Mouse (Mus musculus) layer of hippocampus, postnatal 25 days (tissue): ENCODE measurements around the gene Acta1. TPM values are rescaled to one million over a fixed set of nuclear protein-coding genes. Genes with fewer than 3 reads are reported as not detected.
A peak's percentile ranks its signal among the peaks of the same experiment; 100 is the strongest.

ENCODE experiments used
- DNase-seq, 2 experiments: peaks; one replicate each; pipeline ENCODE4 v3.0.0; 2022; ENCODE audit warnings: mixed read lengths in 2 of 2, low spot score in 1 of 2; ENCODE audit errors: extremely low spot score in 1 of 2
- total RNA-seq, 2 experiments: library from RNA; stranded (reverse); gene quantifications; 2 replicates each; pipeline ENCODE4 v1.2.3; 2021

Acta1 gene
- total RNA-seq, 2 experiments from 2014 or later = 7.4 to 9.0 TPM

DNA sequence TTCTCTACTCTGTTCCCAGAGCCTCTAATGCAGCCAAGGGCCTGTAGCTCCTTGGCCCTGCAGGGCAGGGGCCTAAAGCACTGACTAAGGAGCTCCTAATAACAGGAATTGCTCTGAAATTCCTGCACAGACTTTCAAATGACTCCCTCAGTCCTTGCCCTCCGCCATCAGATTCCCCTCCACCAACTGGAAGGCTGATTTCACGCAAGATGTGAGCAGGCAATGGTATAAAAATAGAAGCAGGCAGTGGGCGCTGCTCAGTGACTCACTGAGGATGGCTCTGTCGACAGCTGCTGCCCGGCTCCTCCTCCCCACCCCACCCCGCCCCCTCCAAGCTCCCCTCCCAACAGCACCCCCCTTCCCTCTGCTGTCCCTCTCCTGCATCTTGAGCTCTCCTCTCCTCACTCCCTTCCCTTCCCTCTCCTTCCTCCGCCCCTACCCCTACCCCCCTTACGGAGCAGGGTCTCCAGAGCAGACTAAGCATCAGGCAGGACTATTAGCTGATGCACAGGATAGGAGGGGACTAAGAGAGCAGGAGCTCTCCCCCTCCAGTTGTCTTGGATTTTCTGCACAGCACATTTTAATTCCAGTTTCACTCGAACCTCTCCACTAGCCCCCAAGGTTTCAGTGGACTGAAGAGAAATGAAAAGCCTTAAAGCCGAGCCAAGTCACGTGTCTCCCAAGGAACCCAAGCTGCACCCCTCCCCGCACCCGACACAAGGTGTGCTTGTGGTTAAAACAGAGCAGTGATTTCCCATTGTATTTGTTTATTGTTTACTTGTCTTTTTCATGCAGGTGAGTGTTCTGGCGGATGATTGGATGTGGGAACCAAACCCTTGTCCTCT, 9.6 kb downstream of the Acta1 start:
- peak in 1 of 2 experiments; percentile 52 for DNase-seq

DNA sequence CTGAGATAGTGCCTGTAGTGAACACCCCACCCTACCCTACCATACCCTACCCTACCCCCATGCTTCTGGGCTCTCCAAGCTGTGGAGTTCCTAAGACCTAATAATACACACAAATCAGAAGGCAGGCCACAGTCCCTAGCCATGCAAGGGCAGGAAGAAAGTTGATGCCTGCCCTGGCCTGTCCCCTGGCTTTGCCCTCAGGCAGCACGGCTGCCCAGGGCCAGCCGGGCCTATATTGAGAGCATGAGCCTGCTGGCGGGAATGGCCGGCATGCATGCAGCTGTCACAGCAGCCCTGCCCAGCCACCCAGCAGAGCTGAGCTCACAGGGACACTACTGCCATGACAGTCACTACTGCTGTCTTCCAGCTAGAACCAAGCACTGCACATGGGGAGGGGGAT, 11.5 kb downstream of the Acta1 start:
- no peak for DNase-seq

DNA sequence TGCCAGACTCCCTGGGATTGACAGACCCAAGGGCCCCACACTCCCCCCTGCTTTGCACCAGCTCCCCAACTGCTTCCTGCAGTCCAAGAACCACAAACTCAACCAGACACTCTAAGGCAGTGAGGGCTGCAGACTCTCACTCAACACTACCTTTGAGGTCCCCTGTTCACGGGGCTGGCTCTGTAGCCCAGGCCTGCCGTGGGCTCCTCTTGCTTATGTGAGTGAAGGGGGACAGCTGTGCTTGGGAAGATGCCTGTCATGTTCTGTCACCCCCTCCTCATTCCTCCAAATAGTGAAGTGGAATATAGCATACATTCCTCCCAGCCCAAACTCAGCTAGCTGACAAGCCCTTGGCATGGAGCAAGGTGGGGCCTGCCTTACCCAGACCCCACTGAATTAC, 12.1 kb downstream of the Acta1 start:
- no peak for DNase-seq

DNA sequence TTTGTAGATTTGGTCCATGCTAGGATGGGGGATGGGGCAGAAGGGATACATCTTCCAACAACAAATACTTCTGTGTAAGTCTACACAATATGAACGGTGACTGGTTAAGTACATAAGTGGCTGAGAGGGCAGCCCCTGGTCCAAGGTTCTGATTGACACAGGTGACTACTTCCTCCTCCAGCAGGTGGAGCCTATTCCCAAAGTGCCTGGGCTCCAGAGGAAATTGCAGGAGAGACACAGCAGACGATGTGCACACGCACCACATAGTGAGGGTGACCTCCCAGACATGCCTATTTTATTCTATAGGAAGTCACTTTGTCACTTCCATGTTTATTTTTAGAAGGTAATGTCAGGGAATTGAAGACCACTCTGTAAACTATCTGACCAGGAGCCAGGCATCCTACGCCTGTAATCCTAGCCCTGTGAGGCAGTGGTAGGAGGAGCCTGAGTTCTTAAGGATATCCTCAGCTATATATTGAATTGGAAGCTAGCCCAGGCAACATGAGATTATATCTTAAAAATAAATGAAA, 13.7 kb downstream of the Acta1 start:
- DNase-seq = no peak

DNA sequence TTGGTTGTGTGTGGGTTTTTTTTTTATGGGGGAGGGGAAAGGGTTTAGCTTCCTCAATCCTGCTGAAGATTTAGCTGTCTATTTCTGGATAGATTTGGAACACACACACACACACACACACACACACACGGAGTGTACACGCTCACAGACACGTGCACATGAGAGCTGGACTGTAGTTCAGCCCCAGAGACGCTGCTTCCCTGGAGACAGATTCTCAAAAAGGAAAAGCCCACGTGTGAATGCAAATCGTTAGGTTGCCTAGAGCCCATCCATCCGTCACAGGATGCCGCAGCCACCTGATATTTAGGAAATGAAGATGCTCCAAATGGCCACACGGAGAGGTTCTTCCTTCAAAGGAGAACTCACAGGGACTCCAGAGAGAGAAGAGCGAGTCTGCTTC, 14.3 kb downstream of the Acta1 start:
- no peak for DNase-seq

DNA sequence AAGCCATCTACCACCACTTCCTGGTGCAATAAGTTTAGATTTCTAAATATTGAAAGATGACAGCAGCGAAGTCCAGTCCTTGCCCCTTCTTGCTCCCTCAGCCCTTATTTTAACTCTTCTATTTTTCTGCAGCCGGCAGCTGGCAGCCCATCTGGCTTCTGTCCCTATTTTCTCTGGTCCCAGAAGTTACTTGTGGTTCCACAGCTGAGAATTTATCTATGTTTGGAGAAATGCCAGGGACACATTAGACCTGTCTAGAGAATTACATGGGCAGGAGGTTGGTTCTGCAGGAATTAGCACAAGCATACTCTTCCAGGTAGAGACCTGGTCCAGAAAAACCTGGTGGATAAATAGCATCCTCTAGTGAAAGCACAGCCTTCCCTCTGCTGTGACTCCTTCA, 16.7 kb downstream of the Acta1 start:
- no peak for DNase-seq

DNA sequence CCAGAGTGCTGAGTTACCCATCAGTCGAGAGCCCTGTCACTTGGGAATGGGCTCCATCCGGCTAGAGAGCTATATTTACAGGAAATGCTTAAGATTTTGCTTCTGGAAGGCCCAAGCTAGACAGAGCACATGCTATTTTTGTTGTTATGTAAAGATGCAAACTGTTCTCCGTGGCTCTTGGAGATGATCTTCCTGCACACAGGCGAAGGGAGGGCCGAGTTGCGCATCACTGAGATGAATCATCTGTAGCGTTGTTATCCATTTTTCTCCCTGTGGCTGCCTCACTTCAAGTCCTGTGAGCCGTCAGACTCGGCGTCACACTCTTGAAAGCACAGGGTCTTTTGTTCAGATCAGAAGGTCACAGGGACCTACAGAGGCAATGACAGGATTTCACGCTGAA, 20.2 kb downstream of the Acta1 start:
- no peak for DNase-seq

DNA sequence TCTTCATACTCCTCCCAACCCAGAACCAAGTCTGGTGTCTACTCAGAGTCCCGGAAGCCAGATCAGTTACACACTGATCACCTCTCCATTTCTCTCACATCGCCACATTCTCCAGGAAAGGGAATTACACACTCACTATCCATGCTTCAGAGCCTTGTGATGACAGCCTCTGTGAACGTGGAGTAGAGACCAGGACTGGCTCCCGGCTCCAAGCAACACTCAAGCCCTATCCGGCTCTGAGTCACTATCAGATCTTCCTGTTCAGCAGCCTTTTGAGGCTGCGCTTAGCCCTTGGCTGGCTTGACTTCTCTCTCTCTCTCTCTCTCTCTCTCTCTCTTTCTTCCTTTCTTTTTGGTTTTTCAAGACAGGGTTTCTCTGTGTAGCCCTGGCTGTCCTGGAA, 21.2 kb downstream of the Acta1 start:
- no peak for DNase-seq

DNA sequence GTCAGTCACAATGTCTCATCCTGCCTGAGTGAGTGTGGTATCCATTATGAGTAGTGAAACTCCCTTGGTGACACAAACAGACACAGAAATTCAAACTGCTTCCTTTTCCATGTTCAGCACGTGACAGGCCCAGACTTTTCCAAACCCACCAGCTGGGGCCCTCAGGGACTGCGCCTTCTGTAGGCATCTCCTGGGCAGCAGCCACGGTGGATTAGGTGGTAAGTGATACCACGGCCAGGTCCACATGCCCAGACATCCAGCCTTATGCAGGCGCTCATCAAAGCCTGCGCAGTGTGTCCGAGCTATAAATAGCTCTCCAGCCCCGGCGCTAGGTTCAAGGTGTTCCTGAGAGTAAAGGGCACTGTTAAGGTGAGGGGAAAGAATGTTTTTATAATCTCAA, 22.5 kb downstream of the Acta1 start:
- DNase-seq = no peak

DNA sequence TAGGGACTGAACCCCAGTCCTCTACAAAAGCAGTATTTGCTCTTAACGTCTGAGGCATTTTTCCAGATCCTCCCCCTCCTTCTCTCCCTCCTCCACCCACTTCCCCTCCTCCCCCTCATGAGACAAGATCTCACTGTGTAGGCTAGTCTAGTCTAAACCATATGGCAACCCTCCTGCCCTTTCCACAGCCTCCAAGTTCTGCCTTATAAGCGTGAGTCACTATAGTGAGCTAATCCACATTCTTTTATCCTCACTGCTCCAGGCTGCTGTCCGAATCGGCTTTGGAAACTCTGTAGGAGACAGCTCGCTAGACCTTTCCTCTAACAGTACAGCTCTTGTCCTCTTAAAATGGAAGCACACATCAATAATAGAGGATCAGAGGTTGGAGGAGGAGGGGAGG, 27.6 kb downstream of the Acta1 start:
- DNase-seq = no peak

DNA sequence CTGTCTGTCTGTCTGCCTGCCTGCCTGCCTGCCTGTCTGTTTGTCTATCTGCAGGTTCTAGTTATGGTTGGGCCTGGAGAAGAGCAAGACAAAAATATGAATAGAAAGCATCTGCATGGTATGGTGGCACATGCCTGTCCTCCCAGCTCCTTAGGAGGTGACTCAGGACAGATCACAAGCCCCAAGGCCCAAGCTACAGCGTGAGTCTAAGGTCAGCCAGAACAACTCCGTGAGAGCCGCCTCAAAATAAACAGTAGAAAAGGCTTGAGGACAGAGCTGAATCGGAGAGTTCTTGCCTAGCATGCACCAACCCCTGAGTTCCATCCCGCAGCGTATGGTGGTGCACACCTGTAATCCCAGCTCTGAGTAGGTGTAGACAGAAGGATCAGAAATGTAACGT, 28.8 kb downstream of the Acta1 start:
- DNase-seq = no peak

DNA sequence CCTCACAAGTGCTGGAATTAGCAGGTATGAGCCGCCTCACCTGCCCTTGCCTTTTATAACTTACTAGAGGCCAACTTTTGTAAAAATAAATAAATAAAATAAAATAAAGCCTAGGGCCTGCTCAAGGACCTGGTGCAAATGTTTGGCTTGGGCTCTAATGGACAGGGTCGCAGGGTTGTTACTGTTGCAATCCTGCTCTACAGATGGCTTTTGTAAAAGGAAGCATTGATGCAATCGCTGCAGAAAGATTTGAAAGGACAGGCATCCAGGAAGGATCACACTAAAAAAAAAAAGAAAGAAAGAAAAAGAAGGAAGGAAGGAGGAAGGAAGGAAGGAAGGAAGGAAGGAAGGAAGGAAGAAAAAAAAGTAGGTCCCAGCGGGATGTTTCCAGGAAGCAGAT, 34.2 kb downstream of the Acta1 start:
- DNase-seq = no peak

DNA sequence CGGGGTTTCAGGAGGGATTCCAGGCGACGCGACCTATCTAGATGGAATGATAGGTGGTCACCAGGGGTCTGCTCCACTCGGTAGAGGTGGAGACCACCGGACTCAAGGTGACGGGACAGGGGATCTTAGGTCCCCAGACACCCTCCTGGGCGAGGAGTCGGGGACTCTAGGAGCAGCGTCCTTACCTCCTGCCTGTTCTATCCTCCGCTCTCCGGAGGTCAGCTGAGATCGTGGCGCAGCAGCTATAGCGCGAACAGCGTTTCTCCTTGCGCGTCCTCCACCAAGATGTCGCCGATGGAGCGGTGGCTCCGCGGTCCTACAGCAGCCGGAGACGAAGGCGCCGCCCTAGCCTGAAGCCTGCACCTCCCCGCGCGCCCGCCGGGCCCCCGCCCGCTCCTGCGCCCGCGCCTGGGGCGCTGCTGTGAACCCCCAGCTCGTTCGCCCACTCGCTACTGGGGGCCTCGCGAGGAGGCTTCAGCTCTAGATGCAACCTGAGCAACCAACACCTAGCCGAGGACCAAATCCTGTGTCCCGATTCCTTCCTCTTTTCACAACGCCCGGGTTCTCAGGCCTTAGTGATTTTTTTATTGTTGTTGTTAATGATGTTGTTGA, 34.8 kb downstream of the Acta1 start, which contains the start of gene Ccsap:
Gene Ccsap (minus strand): TSS at position 562 of the 612 bp plus-strand sequence.
- DNase-seq = peak; percentile 45 to 64

DNA sequence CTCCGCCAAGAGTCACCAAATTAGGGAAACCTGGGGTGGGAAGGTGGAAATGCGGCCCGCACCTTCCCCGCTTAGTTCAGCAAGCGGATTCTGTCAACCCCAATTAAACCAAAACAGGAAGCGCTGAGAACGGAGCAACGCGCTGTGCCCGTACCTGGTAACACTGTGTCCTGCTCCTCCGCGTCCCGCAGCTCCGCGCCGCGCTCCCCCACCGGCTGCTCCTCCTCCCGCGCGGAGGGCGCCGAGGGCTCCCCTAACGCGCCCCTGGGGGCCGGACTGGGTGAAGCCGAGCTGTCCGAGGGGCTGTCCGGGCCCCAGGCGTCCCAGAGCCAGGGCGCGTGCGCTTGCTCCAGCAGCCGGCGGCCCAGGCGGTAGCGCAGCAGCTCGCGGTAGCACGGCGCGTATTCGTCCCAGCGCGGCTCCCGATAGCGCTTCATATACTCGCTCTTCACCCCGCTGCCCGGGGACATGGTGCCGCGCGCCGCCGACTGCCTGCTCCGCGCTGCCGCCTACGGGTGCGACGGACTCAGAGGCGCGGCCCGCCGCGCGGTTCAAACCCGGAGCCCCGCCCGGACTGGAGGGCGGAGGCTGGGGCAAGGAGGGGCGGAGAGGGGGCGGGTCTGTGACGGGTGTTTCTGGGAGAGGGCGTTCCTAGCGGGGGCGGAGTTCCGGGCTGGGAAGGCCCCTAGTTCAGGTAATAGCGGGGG, 35.5 kb downstream of the Acta1 start:
- peak; percentile 79 to 85 for DNase-seq

DNA sequence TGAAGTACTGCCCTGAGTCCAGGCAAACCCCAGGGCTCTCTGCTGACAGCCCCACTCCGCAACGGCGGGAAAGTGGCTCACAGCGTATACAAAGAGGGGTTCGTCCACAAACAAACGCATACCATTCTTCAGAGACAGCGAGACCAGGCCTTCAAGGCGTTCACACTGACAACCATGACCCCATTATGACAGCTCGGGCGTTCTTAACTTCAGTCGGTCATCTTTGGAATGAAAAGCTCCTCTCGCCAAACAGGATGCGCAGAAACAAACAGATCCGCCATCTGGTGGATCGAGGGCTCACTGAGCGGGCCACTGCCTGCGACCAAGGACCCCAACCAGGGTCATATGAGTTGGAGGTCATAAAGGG, 36.0 kb downstream of the Acta1 start:
- DNase-seq = no peak

DNA sequence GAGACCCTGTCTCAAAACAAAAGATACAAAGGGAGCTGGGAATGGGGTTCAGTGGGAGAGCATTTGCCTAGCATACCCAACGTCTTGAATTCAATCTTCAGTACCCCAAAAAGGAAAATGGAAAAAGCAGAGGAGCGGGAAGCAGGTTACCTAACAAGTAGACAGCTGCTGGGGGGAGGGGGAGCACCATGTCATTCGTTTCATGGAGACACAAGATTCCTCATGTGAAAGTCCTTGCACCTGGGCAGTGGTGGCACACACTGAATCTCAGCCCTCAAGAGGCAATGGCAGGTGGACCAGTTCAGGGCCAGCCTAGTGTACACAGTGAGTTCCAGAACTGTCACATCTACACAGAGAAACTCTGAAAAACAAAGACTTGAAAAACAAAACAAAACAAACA, 37.2 kb downstream of the Acta1 start:
- no peak for DNase-seq

DNA sequence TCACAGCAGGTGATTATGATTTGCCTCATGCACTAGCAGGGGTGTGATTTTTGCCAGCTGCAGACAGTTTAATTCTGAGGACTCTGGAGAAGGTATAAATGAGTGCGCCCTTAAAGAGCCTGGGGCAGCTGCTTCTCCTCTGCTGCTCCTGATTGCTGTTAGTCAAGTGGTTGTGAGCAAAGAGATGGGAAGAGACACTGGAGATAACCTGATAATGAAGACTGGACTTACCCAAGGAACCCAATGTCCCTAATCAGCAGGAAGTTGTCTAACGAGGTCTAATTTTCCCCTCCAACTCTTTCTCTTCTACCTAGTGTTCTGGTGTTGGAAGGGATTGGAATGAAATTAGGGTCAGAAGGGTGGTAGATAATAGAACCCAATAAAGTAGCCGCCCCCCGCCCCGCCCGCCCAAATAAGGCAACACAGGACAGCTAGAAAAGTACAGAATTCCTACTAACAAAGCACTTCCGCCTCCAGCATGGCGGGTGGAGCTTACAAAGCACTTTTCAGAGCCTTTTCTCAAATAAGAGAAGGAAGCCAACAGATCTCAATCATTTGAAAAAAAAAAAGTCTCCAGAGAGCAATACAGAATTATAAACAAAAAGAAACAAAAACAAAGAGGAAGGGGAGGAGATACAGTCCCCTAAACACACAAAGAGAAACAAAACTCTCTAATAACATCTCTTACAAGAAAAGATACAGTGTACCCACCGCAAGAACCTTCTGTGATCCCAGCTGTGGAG, 39.6 kb downstream of the Acta1 start:
- DNase-seq = no peak

DNA sequence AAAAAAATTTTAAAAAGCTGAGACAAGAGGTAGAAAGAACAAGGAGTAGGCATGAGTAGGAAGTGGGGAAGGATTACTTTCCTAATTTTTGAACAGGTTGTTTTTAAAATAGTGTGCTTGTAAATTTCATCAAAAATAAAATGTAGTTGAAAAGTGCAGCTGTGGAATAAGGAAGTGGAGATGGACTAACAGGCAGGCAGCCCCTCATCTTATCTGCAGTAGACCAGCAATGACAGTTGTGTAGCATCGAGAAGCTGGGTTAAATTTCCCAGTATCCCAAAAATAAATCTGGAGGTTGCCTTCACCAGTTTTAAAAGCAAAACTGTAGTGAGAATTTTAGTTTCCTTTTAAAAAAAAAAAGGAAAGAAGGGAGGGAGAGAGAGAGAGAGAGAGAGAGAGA, 40.3 kb downstream of the Acta1 start:
- no peak for DNase-seq

DNA sequence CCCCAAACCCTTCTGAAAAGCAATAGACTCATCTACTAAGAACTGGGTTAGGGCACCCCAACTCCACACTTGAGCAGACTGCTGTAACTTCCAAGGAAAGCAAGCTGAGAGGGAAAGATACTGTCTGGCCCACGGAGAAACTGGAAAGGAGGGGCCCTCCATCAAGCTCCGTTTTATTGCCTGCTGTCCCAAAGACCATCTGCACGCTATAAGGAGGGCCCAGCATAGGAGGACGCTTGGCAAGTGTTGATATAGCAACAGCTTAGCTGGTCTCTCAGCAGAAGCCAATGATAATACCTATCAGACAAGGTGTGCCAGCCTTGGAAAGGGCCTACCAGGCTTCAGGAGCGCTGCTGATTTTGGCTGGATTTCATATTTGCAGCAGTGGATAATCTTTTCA, 43.0 kb downstream of the Acta1 start:
- no peak for DNase-seq

DNA sequence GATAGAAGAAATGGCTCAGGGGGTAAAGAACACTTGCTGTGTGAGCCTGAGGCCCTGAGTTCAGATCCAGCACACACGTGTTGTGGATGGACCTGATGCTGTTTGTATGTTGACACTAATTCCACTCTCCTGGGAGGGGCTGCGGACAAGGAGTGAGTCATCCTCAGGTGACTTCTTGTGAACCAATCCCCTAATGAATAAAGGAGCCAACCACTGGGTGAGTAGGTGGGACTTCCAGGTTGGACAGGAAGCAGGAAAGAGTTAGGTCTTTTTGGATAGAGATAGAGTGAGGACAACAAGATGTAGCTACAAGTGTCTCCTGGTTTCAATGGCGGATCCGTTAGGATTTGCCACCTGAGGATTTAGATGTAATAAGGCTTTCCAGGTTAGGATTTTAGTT, 45.2 kb downstream of the Acta1 start:
- DNase-seq = no peak

DNA sequence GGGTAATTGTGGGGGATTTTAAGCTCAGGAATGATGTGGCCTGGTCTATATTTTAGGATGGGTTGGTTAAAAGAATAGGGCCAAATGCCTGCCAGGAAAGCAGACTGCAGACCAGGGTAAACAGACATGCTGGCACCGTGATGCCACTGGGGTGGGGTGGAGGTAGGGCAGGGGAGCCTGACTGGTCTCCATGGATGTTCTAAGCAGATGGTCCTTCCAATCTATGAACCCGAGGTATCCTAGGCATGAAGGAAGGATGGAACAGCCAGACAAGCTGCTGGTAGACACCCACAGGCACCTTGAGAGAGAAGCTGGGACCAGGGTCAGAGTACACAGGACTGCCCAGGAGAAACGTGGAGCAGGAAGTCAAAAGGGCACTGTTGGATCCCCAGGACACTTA, 47.0 kb downstream of the Acta1 start:
- no peak for DNase-seq
